ENCODE assay signal across 28 mouse cellular contexts in genomic region chr15:80346510-80346909, GRCm38 (mm10). TPM values are rescaled to one million over a fixed set of nuclear protein-coding genes. Genes with fewer than 3 reads are reported as not detected.
"Had no signal": no experiment of that assay in that cellular context is flagged by ENCODE, and none has a peak within 500 bp of the region (broad histone marks: within the 10 kb centered on the region; RNA-seq: fewer than 3 reads in every experiment).

No protein-coding gene starts in this region.

- H3K27ac ChIP-seq: gastrocnemius, adult 2 months; heart, embryonic 10.5 days; hindbrain, embryonic 10.5 days; hindbrain, embryonic 13.5 days; hindbrain, embryonic 15.5 days; intestine, embryonic 15.5 days; kidney, postnatal 0 days; limb, embryonic 13.5 days; limb, embryonic 15.5 days had no signal

- DNase-seq: gastrocnemius, adult 2 months; gastrocnemius, postnatal 10 days; gastrocnemius, postnatal 25 days; heart, adult 18-20 months; heart, postnatal 10 days; heart, postnatal 4 days; kidney, adult 18-20 months; kidney, adult 8-10 months; kidney, postnatal 14 days; kidney, postnatal 36 days; layer of hippocampus, adult 9-11 months; layer of hippocampus, postnatal 36 days; left cerebral cortex, postnatal 4 days had no signal

- H3K4me3 ChIP-seq: gastrocnemius, adult 2 months; heart, embryonic 10.5 days; heart, embryonic 12.5 days; hindbrain, embryonic 10.5 days; hindbrain, embryonic 13.5 days; hindbrain, embryonic 15.5 days; intestine, embryonic 15.5 days; limb, embryonic 13.5 days; limb, embryonic 15.5 days had no signal

- ATAC-seq: inflammation-experienced regulatory T-cells, adult 6 months; intestine, embryonic 15.5 days; intestine, postnatal 0 days had no signal

- H3K9ac ChIP-seq: heart, embryonic 12.5 days; hindbrain, embryonic 13.5 days; hindbrain, embryonic 15.5 days; intestine, embryonic 15.5 days; limb, embryonic 13.5 days; limb, embryonic 15.5 days had no signal

- H3K4me1 ChIP-seq: intestine, embryonic 15.5 days; limb, embryonic 15.5 days had no signal

- H3K27me3 ChIP-seq: hindbrain, embryonic 15.5 days; intestine, embryonic 15.5 days; limb, embryonic 13.5 days; limb, embryonic 15.5 days had no signal

- H3K9me3 ChIP-seq: heart, embryonic 10.5 days; heart, embryonic 12.5 days; hindbrain, embryonic 13.5 days; hindbrain, embryonic 15.5 days; intestine, embryonic 15.5 days; limb, embryonic 13.5 days; limb, embryonic 15.5 days had no signal

- H3K4me2 ChIP-seq: heart, embryonic 12.5 days; hindbrain, embryonic 13.5 days; hindbrain, embryonic 15.5 days; intestine, embryonic 15.5 days; limb, embryonic 13.5 days; limb, embryonic 15.5 days had no signal

- H3K36me3 ChIP-seq: heart, embryonic 10.5 days; heart, embryonic 12.5 days; hindbrain, embryonic 10.5 days; hindbrain, embryonic 13.5 days; hindbrain, embryonic 15.5 days; intestine, embryonic 15.5 days; limb, embryonic 13.5 days; limb, embryonic 15.5 days had no signal

RNA-seq across cellular contexts. Expression of gene Cacna1i, which starts 59.5 kb away (rescaled TPM):
- total RNA-seq: granulocyte monocyte progenitor cell, adult 5-6 weeks had no signal
- polyA plus RNA-seq: heart, embryonic 10.5 days; heart, embryonic 12.5 days; heart, embryonic 14.5 days; heart, embryonic 16.5 days; intestine, embryonic 15.5 days; kidney, embryonic 14.5 days; kidney, postnatal 0 days had no signal
